Mouse (Mus musculus): ENCODE measurements around the gene Rnf141.

The Rnf141 gene

DNA sequence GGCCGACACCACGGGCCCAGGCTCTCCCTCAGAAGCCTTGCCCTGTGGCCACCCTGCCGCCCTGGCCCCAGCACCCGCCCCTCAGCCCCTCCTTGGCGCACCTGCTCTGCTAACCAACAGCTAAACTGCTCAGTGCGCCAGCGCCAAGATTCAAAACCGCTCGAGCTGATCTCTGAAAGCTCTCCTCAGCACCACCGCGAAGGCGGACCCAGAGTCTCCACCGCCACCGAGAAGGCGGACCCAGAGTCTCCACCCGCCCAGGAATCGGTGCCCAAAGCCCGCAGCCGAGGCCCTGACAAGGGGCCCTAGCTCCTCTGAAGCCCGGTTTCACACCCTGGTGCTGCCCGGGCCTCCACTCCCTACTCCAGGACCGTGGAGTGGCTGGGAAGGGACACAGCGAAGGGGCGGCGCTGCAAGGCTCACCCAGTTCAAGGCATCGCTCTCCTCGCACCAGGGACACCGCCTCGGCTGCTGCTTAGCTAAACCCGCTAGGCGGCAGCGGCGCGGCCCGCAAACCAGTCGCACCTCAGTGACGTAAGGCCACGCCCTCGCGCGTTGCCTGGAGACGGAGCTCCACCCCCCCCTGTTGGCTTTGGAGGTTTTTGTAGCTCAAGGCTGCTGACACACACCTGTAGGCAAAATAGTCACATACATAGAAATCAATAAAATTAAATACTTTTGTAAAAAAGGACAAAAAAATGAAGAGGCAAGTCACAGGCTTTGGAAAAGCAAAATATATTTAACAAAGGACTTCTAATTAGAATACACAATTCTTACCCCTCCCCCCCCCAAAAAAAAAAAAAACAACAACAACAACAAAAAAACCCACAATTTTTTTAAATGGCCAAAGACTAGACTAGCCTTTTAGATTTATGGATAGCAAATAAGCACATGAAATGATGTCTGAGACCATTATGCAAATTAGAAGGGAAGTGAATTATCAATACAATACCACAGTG, at the start of gene Rnf141:
Rnf141 (minus strand) TSS at position 542 of the 959 bp plus-strand sequence.
- peak; percentile 92 for DNase-seq (ENCODE audit: low spot score)

- DNase-seq (ENCODE audit: low spot score): peak; percentile 59
Measured at GRCm38 (mm10) chr7:110891501-110891986, 47.3 kb upstream of the Rnf141 start.

DNA sequence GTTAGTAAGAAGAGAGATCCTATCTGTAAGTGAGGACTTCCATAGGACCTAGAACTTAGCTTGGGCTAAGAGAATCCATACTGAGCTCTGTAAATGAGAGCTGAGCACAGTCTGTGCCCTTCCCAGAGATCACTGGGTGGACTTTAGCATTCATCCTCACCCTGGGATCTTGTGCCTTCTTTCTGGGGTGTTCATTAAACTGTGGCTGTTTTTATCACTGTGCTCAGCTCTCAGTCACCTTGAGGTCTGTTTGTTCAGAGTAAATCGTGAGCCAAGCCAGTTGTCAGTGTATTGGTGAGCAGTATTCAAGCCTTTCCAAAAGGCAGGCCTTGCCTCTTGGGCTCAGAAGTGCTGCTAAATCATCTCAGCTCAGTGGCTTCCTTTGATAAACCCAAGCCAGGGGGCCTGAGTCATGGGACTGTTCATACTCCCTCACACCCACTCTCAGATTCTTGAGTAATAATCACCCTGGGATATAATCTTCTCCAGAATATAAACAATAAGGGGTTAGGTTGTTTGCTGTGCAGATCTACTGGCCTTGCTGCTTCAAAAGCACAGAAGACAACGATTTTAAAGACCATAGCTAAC, 37.6 kb upstream of the Rnf141 start:
- DNase-seq (ENCODE audit: low spot score): no peak

DNA sequence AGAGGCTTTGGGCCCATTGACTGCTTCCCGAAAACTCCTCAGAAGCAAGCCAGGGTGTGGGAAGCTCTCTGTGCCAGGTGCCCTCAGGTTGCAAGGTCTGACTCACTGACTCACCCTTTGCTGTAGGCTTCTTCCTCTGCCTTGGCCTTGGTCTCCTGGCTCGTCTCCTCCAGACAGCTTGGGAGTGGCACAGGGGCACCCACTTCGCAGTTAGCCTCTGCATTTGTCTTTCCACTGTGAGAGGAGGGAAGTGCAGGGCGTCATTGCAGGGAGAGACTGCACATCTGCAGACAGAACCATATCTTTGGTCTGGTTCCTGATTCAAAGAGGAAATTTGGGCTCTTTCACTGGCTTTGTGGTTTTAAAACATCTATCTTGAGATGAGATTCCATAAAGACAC, 33.8 kb upstream of the Rnf141 start:
- no peak for DNase-seq (ENCODE audit: low spot score)

DNA sequence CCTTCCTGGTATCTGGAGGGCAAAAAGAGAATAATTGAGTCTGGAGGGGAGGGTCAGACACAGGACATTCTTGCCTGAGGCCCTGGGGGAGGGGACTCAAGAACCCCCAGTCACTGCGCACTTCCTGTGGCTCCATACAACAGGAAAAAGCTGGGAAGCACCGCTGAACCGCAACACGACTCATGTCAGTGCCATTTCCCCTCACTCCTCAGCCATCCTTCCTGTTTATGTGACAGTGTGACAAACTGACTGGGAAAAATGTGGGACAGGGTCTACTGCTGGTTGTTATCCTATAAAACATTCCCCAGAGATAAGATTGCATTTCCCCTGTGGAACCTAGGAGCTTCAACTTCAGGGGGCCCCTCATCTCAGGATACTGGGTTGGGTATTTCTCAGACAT, 32.7 kb upstream of the Rnf141 start:
- DNase-seq (ENCODE audit: low spot score): no peak

GRCm38 (mm10) chr7:110868807-110869206, 24.6 kb upstream of the Rnf141 start:
- DNase-seq (ENCODE audit: low spot score): no peak

- no peak for DNase-seq (ENCODE audit: low spot score)
Measured at GRCm38 (mm10) chr7:110867116-110867515, 22.9 kb upstream of the Rnf141 start.

GRCm38 (mm10) chr7:110866021-110866420, 21.8 kb upstream of the Rnf141 start:
- no peak for DNase-seq (ENCODE audit: low spot score)

- DNase-seq (ENCODE audit: low spot score): no peak
Measured at GRCm38 (mm10) chr7:110865570-110865969, 21.3 kb upstream of the Rnf141 start.

GRCm38 (mm10) chr7:110865038-110865437, 20.8 kb upstream of the Rnf141 start:
- no peak for DNase-seq (ENCODE audit: low spot score)

DNA sequence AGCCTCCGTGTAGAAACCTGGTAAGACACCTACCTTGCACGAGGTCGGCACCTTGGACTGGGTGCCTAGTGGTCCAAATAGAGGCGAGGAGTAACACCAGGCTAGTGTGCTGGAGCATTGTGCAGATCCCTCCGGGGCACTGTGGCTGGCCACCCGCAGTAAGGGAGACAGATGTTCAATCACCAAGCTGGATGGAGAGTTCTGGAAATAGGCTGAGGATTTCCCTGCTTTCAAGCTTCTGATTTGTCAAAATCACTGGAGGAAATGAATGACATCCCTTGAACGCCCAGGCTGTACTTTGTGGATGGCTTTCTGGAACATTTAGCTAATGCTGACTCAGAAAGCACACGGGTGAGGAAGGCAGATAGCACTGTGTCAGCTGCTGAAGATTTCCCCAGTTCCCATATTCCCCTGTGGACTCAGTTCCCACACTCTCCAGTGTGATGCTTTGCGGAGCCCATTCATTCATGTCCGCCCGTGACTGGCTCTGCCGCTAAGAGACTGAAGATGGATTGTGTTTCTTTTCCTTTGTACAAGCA, 18.6 kb upstream of the Rnf141 start, which contains the start of gene Lyve1:
Lyve1 (minus strand) TSS at position 489 of the 539 bp plus-strand sequence.
- DNase-seq (ENCODE audit: low spot score): no peak

DNA sequence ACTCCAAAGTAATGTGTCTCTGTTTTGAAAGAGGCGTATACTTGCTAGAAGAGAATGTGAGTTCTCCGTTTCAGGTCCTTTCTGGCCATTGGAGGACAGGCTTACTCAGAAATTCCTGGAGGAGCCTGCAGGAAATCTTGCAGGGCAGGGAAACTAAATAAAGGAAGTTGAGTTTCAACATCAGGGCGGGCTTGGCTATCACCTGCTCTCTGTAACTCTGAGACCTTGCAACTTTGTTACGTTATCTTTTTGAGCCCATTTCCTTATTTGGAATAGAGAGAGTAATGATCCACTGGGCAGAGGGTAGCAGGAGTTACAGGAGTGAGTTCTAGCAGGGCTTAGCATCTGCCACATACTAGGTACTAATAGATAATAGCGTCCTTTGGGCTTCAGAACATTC, 15.9 kb upstream of the Rnf141 start:
- peak; percentile 46 for DNase-seq (ENCODE audit: low spot score)

DNA sequence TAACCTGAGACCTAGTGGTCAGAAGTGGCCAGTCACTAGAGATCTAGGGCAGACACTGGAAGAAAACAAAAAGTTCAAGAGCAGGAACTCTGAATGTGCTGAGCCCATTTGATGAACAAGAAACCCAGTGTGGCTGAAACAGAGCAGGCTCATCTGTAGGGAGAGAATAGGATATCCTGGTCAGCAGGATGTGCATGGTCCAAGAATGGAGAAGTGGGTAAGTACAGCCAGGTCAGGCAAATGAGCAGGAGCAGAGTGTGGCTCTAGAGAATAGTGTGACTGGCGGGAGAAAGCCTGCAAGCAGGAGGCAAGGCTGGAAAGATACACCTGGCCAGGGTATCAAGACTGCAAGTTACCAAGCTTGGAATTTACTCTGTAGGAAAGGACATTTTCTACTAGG, 11.3 kb upstream of the Rnf141 start:
- no peak for DNase-seq (ENCODE audit: low spot score)

GRCm38 (mm10) chr7:110854927-110855546, 10.8 kb upstream of the Rnf141 start:
- DNase-seq (ENCODE audit: low spot score): no peak

DNA sequence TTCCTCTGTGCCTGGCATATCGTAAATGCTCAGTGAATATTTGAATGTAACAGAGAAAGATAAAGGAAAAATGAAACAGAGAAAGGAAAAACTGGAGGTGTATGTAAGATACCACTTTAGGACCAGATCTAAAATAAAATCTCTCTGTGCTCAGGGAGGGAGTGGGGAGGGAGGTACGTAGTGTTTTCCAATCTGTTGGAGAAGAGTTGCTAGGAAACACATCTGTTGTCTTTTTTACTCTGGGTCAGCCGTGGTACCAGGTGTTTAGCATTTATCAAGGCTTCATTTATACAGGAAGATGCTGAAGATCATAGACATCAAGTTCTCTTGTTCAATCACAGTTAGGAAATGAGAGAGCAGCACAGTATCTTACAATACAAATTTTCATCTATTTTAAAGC, 10.3 kb upstream of the Rnf141 start:
- no peak for DNase-seq (ENCODE audit: low spot score)

- DNase-seq (ENCODE audit: low spot score): no peak
Measured at GRCm38 (mm10) chr7:110853611-110854010, 9.4 kb upstream of the Rnf141 start.

GRCm38 (mm10) chr7:110851541-110852203, 7.4 kb upstream of the Rnf141 start:
- no peak for DNase-seq (ENCODE audit: low spot score)

GRCm38 (mm10) chr7:110848371-110848770, 4.1 kb upstream of the Rnf141 start:
- no peak for DNase-seq (ENCODE audit: low spot score)

- no peak for DNase-seq (ENCODE audit: low spot score)
Measured at GRCm38 (mm10) chr7:110847321-110847720, 3.1 kb upstream of the Rnf141 start.

GRCm38 (mm10) chr7:110840332-110840731, 3.9 kb downstream of the Rnf141 start:
- no peak for DNase-seq (ENCODE audit: low spot score)

GRCm38 (mm10) chr7:110834522-110834921, 9.7 kb downstream of the Rnf141 start:
- no peak for DNase-seq (ENCODE audit: low spot score)

- DNase-seq (ENCODE audit: low spot score): no peak
Measured at GRCm38 (mm10) chr7:110834018-110834417, 10.2 kb downstream of the Rnf141 start.
